Mouse (Mus musculus): ENCODE measurements around the gene Cdh11. TPM values are rescaled to one million over a fixed set of nuclear protein-coding genes. Genes with fewer than 3 reads are reported as not detected.

The Cdh11 gene
- polyA plus RNA-seq, 1 experiment from 2014 or later: 89.4 TPM

- Histone ChIP-seq H3K4me3 (ENCODE audit: low read depth, low read length) (no peak overlapping the region), H3K9me3 (ENCODE audit: low read length) (no peaks in the 10 kb centered on the region), H3K27ac (ENCODE audit: low read length) (no peak overlapping the region), H3K36me3 (ENCODE audit: insufficient read depth, low read length) (no peaks in the 10 kb centered on the region), H3K4me2 (replicated peaks; ENCODE audit: low read depth, low read length) (no peak overlapping the region), H3K27me3 (replicated peaks; ENCODE audit: insufficient read depth, low read length) (no peaks in the 10 kb centered on the region), H3K4me1 (ENCODE audit: insufficient read depth, low read depth, low read length) (no peaks in the 10 kb centered on the region), H3K9ac (replicated peaks; ENCODE audit: low read depth) (no peak overlapping the region)
- ATAC-seq: no peak
- WGBS: 56% methylated on average over 4 of the region's 4 CpGs
- DNase-seq (ENCODE audit: low spot score): no peak
- TF ChIP-seq CTCF (IDR thresholded peaks at IDR 0.05) (no peak), EP300 (IDR thresholded peaks at IDR 0.05) (no peak)
Measured at GRCm38 (mm10) chr8:102651964-102652363, 133.5 kb downstream of the Cdh11 start.

- H3K4me1 ChIP-seq (ENCODE audit: insufficient read depth, low read depth, low read length): no peaks in the 10 kb centered on the region
- ATAC-seq: no peak
Measured at GRCm38 (mm10) chr8:102627151-102627550, 158.3 kb downstream of the Cdh11 start.

GRCm38 (mm10) chr8:102612146-102612545 lies 173.3 kb downstream of the Cdh11 start:
- no peak for TF ChIP-seq EP300 (IDR thresholded peaks at IDR 0.05)
- TF ChIP-seq CTCF (IDR thresholded peaks at IDR 0.05): no peak
- ATAC-seq (no peak), DNase-seq (ENCODE audit: low spot score) (no peak)
- no peaks in the 10 kb centered on the region for H3K9me3 ChIP-seq (ENCODE audit: low read length)
- H3K4me3 ChIP-seq (ENCODE audit: low read depth, low read length): no peak overlapping the region
- H3K27me3 ChIP-seq (replicated peaks; ENCODE audit: insufficient read depth, low read length): no peaks in the 10 kb centered on the region
- no peaks in the 10 kb centered on the region for H3K4me1 ChIP-seq (ENCODE audit: insufficient read depth, low read depth, low read length)
- H3K4me2 ChIP-seq (replicated peaks; ENCODE audit: low read depth, low read length): no peak overlapping the region
- H3K9ac ChIP-seq (replicated peaks; ENCODE audit: low read depth): no peak overlapping the region
- no peaks in the 10 kb centered on the region for H3K36me3 ChIP-seq (ENCODE audit: insufficient read depth, low read length)
- 73% methylated on average over 4 of the region's 4 CpGs for WGBS
- H3K27ac ChIP-seq (ENCODE audit: low read length): no peak overlapping the region

More at GRCm38 (mm10) chr8:102627151-102627550, 158.3 kb downstream of the Cdh11 start:
- H3K4me2 ChIP-seq (replicated peaks; ENCODE audit: low read depth, low read length): no peak overlapping the region
- H3K27ac ChIP-seq (ENCODE audit: low read length): no peak overlapping the region
- H3K4me3 ChIP-seq (ENCODE audit: low read depth, low read length): no peak overlapping the region
- no peaks in the 10 kb centered on the region for H3K27me3 ChIP-seq (replicated peaks; ENCODE audit: insufficient read depth, low read length)
- H3K9me3 ChIP-seq (ENCODE audit: low read length): no peaks in the 10 kb centered on the region
- DNase-seq (ENCODE audit: low spot score): no peak
- no peaks in the 10 kb centered on the region for H3K36me3 ChIP-seq (ENCODE audit: insufficient read depth, low read length)
- whole genome bisulfite sequencing: 66% methylated on average over 3 of the region's 3 CpGs
- TF ChIP-seq CTCF (IDR thresholded peaks at IDR 0.05) (no peak), EP300 (IDR thresholded peaks at IDR 0.05) (no peak)
- no peak overlapping the region for H3K9ac ChIP-seq (replicated peaks; ENCODE audit: low read depth)

- no peak for TF ChIP-seq EP300 (IDR thresholded peaks at IDR 0.05)
- TF ChIP-seq CTCF (IDR thresholded peaks at IDR 0.05): no peak
- Histone ChIP-seq H3K4me1 (ENCODE audit: insufficient read depth, low read depth, low read length) (no peaks in the 10 kb centered on the region), H3K9ac (replicated peaks; ENCODE audit: low read depth) (no peak overlapping the region), H3K27me3 (replicated peaks; ENCODE audit: insufficient read depth, low read length) (no peaks in the 10 kb centered on the region), H3K9me3 (ENCODE audit: low read length) (no peaks in the 10 kb centered on the region), H3K27ac (ENCODE audit: low read length) (no peak overlapping the region), H3K4me3 (ENCODE audit: low read depth, low read length) (no peak overlapping the region), H3K4me2 (replicated peaks; ENCODE audit: low read depth, low read length) (no peak overlapping the region), H3K36me3 (ENCODE audit: insufficient read depth, low read length) (no peaks in the 10 kb centered on the region)
- no peak for ATAC-seq
- 6% methylated on average over 4 of the region's 4 CpGs for WGBS
- no peak for DNase-seq (ENCODE audit: low spot score)
Measured at GRCm38 (mm10) chr8:102601327-102601726, 184.1 kb downstream of the Cdh11 start.

- 5% methylated on average over 3 of the region's 3 CpGs for WGBS
- ATAC-seq (peak; percentile 75), DNase-seq (ENCODE audit: low spot score) (peak; percentile 48)
- no peak overlapping the region for H3K9ac ChIP-seq (replicated peaks; ENCODE audit: low read depth)
- H3K36me3 ChIP-seq (ENCODE audit: insufficient read depth, low read length): no peaks in the 10 kb centered on the region
- H3K4me1 ChIP-seq (ENCODE audit: insufficient read depth, low read depth, low read length): no peaks in the 10 kb centered on the region
- no peak overlapping the region for H3K4me3 ChIP-seq (ENCODE audit: low read depth, low read length)
- TF ChIP-seq CTCF (IDR thresholded peaks at IDR 0.05) (no peak), EP300 (IDR thresholded peaks at IDR 0.05) (peak; percentile 61)
- no peak overlapping the region for H3K27ac ChIP-seq (ENCODE audit: low read length)
- no peaks in the 10 kb centered on the region for H3K27me3 ChIP-seq (replicated peaks; ENCODE audit: insufficient read depth, low read length)
- H3K4me2 ChIP-seq (replicated peaks; ENCODE audit: low read depth, low read length): no peak overlapping the region
- no peaks in the 10 kb centered on the region for H3K9me3 ChIP-seq (ENCODE audit: low read length)
Measured at GRCm38 (mm10) chr8:102596523-102596922, 188.9 kb downstream of the Cdh11 start.

- Histone ChIP-seq H3K4me2 (replicated peaks; ENCODE audit: low read depth, low read length) (no peak overlapping the region), H3K27me3 (replicated peaks; ENCODE audit: insufficient read depth, low read length) (no peaks in the 10 kb centered on the region), H3K36me3 (ENCODE audit: insufficient read depth, low read length) (no peaks in the 10 kb centered on the region), H3K4me3 (ENCODE audit: low read depth, low read length) (no peak overlapping the region), H3K9me3 (ENCODE audit: low read length) (no peaks in the 10 kb centered on the region), H3K4me1 (ENCODE audit: insufficient read depth, low read depth, low read length) (no peaks in the 10 kb centered on the region), H3K9ac (replicated peaks; ENCODE audit: low read depth) (no peak overlapping the region), H3K27ac (ENCODE audit: low read length) (no peak overlapping the region)
- 85% methylated on average over 6 of the region's 6 CpGs for WGBS
- no peak for DNase-seq (ENCODE audit: low spot score)
- TF ChIP-seq CTCF (IDR thresholded peaks at IDR 0.05) (no peak), EP300 (IDR thresholded peaks at IDR 0.05) (no peak)
- ATAC-seq: no peak
Measured at GRCm38 (mm10) chr8:102593899-102594298, 191.5 kb downstream of the Cdh11 start.

Small RNA genes within 50 kb of the gene (microRNA-seq; reads per million reads assigned to microRNA genes)
- gene Gm26301: not detected

All from lung, postnatal 0 days (tissue).